Mouse (Mus musculus) liver, adult (tissue): Measurements from ENCODE around the gene Rgl1.
A peak's percentile ranks its signal among the peaks of the same experiment; 100 is the strongest.

ENCODE experiments used
- GATA4 ChIP-seq: IDR thresholded peaks from 2 replicates; pipeline ENCODE4 v1.6.1; 2014; ENCODE audit warnings: mild to moderate bottlenecking, low read length; ENCODE audit not compliant: insufficient replicate concordance

The Rgl1 gene

DNA sequence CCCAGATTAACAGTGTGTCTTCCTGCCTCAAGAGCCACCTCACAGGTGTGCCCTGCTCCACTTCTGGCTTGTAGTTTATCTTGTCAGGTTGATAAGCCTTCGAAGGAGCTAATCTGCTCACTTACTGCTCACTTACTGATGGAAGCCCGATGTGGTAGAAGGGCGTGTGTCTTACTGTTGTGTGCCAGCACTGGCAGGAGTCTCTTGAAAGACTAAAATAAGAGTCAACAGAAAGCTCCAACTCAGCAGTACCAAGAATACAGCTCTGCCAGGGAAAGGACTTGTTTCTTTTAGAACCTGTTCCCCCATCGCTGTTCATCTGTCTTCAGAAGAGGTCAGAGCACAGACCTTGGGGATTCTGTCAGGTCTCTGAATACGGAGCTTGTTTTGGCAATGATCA lies 118.1 kb downstream of the Rgl1 start:
- no peak for TF ChIP-seq GATA4

GRCm38 (mm10) chr1:152640195-152640981 lies 125.8 kb downstream of the Rgl1 start:
- no peak for TF ChIP-seq GATA4

DNA sequence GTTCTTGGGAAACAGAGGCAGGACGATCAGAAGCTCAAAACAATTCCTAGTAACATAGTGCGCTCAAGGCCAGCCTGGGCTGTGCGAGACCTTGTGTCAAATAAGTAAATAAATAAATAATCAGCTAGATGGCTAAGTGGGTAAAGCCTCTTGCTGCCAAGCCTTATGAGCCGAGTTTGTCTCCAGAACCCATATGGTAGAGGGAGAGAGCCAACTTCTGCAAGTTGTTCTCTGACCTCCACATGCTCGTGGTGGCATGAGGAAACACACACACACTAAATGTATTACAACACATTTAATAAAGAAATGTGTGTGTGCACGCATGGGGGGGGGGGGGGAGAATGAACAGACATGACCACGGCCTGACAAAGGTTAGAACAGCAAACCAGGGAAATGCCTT lies 126.8 kb downstream of the Rgl1 start:
- TF ChIP-seq GATA4, result no peak

- TF ChIP-seq GATA4, result no peak
These were observed 131.5 kb downstream of the Rgl1 start for GRCm38 (mm10) chr1:152634638-152635037.

DNA sequence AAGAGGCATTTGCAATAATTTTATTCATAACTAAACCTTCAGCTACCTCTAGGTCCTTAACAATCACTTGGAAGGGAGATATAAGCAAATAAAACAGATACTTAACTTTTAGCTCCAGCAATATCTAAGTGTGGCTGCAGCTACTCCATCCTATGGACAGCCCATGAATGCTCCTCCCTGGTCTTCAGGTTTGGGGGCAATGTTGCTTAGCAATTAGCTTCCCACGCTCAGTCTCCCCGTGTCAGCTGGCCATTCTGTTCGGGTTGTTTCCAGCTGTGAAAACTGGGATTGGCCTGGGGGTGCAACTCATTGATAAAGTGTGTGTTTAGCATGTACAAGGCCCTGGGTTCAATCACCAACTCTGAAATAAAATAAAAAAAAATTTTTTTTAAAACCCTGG lies 136.4 kb downstream of the Rgl1 start:
- no peak for TF ChIP-seq GATA4

- TF ChIP-seq GATA4, result no peak
These were observed 140.5 kb downstream of the Rgl1 start for GRCm38 (mm10) chr1:152625651-152626050.

- peak; percentile 7; the same call in 1 of the 2 replicates for TF ChIP-seq GATA4
These were observed 141.3 kb downstream of the Rgl1 start for GRCm38 (mm10) chr1:152624644-152625454.

DNA sequence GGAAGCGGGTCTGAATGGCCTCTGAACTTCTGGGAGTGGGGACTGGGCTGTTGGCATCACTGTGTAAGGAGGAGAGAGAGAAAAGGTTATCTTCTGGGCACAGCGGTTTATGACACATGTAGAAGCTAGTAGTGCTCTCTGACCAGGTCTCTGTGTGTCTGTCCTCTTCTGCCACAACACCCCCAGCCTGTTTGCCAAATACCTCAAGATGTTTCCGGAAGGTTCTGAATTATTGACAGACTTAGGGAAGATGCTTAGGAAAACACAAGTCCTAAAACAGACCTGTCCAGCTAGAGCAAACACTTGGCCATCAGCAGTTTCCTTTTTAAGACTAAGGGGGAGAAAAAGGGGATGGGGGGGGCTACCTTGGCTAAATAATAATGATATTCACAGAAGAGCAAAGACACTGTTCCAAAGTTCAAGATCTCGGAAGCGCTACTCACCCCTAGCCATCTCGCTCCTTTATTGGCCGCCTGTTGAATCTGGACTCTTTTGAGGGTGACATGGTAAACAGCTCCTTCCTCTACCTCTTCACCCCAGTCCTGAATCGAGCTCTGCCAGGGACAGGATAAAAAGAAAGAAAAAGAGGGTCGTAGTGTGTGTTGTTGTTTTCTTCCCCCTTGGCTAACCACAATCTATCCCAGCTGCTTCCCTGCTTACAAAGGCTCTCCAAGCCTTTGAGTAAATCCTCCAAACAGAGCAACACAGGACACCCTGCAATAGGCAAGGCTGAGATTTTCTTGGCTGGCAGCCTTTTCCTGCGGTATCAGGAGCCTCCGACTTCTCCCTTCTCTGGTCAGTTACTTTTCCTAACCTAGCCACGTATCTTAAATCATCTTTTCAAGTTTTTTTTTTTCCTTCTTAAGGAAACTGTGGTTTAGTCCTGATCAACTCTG lies 142.5 kb downstream of the Rgl1 start:
- no peak for TF ChIP-seq GATA4

DNA sequence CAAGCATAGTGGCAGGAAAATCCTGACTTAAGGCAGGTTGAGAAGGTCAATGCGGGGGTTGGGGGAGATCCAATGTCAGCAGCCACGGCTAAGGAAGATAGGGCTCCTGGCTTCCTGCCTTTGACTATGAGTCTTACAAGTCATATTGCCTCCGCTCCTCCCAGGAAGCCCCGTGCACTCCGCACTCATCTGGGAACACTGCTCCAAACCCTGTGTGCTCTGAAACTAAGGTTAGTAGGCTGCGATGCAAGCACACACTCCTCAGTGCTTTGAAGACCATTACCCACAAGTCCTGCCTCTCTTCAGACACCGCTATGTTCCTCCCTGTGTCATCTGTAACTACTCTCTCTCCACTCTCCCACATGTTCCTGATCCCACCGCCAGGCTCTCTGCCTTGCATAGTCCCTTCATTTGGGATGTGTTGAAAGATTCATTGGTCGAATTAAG lies 143.4 kb downstream of the Rgl1 start:
- peak; percentile 91 for TF ChIP-seq GATA4

- no peak for TF ChIP-seq GATA4
These were observed 144.5 kb downstream of the Rgl1 start for GRCm38 (mm10) chr1:152621624-152622023.

DNA sequence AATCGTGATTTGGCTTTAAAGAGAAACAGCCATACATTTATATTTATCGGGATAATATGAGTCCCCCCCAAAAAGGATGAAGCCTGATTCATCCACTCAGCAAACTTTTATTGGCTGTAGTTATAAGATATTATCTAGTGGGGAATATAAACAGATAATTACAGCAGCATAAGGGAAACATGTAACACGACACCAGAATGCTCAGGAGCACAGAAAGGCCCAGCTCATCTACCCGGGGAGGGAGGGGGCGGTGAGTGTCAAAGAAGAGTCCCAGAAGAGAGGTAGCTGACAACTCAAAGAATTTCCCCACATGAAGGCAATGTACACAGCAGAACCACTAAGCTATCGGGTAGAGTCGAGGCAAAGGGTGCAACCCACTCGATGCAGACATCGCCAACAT lies 146.8 kb downstream of the Rgl1 start:
- no peak for TF ChIP-seq GATA4

DNA sequence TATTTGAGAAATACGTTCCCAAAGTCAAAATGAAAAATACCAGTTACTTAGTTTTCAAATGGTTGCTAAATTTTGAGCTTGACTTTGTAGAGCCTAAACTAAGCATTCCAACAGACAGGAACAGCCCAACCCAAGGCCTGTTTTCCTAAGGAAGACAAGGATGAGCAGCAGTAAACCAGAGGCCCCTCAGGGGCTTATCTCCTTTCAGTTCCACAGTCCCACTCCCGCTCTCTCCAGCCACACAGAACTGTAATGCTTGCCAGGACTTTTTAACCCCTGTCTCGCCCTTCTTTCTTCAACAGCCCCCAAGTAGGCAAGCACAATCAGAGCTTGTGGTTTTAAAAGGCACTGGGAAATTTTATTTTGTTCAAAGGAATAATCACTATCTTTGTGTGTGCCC lies 147.3 kb downstream of the Rgl1 start:
- TF ChIP-seq GATA4, result no peak

- TF ChIP-seq GATA4, result no peak
These were observed 147.8 kb downstream of the Rgl1 start for GRCm38 (mm10) chr1:152618381-152618780.

- TF ChIP-seq GATA4, result no peak
These were observed 148.3 kb downstream of the Rgl1 start for GRCm38 (mm10) chr1:152617745-152618342.

DNA sequence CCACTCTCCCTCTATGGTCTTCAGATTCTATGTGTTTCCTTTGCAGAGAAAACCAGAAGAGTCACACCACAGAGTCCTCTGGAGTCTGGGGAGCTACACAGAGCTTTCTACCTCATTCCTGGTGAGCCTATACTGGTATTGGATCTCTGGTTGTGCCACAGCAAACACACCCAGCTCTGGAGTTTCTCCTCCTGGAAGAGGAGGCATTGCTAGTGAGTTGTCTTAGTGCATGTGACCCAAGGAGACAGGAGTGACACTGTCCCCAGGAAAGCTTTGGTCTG lies 149.4 kb downstream of the Rgl1 start:
- TF ChIP-seq GATA4, result no peak

GRCm38 (mm10) chr1:152615987-152616776 lies 150.0 kb downstream of the Rgl1 start:
- TF ChIP-seq GATA4, result no peak
